Mouse (Mus musculus): ENCODE measurements around the gene Nrxn1. TPM values are rescaled to one million over a fixed set of nuclear protein-coding genes. Genes with fewer than 3 reads are reported as not detected.

Gene Nrxn1
- polyA plus RNA-seq, 1 experiment from 2014 or later, result 40.7 TPM

Small RNA genes lying within 50 kb of the gene (microRNA-seq; reads per million reads assigned to microRNA genes)
- gene Gm24510 (not detected), gene Gm27475 (not detected), gene Gm47307 (not detected)

All from midbrain, embryonic 12.5 days (tissue).